In genomic region chr17:6794160-6794751, GRCm38 (mm10) we compare ENCODE assay signal across 14 mouse cellular contexts. TPM values are rescaled to one million over a fixed set of nuclear protein-coding genes. Genes with fewer than 3 reads are reported as not detected.
DNase-seq lines count a peak whose midpoint lies in the region; ATAC-seq lines count a peak whose summit lies in the region.
"Had no signal": no experiment of that assay in that cellular context is flagged by ENCODE, and none has a peak within 500 bp of the region (broad histone marks: within the 10 kb centered on the region; RNA-seq: fewer than 3 reads in every experiment).

No protein-coding gene starts in this region.

- no peaks in the 10 kb centered on the region for H3K27me3 ChIP-seq in kidney, embryonic 15.5 days
- H3K27me3 ChIP-seq in megakaryocyte, embryonic 14.5 days (replicated peaks): peaks cover 10% of the 10 kb centered on the region

- DNase-seq in adrenal gland, adult (ENCODE audit: inconsistent age in 2 of 2, low spot score in 1 of 2): peak; percentile 50 to 85
- no peak for DNase-seq in adrenal gland, postnatal 4 days (ENCODE audit: low spot score in 2 of 2)
- DNase-seq in kidney, adult 11 months: no peak
- DNase-seq in NIH3T3 (ENCODE audit: low read depth) (peak; percentile 27), MN1 (ENCODE audit: low spot score) (no peak)
- no peak for DNase-seq in right cerebral cortex, postnatal 4 days
- DNase-seq: adrenal gland, postnatal 10 days; cerebellum, adult 11 months had no signal

- no peak overlapping the region for H3K27ac ChIP-seq in kidney, embryonic 15.5 days
- H3K27ac ChIP-seq: limb, embryonic 12.5 days; liver, embryonic 15.5 days had no signal

- no peak overlapping the region for H3K4me3 ChIP-seq in kidney, embryonic 15.5 days (replicated peaks)
- peak overlapping the region; percentile 86 for H3K4me3 ChIP-seq in megakaryocyte, embryonic 14.5 days (replicated peaks)
- H3K4me3 ChIP-seq: erythroblast, embryonic 14.5 days; limb, embryonic 12.5 days; liver, embryonic 15.5 days; myocyte had no signal

- WGBS in kidney, embryonic 15.5 days: 53% methylated on average over 12 of the region's 12 CpGs

- 0 out of 2 replicates have a peak, but pooled peaks cover 3% of the 10 kb centered on the region for H3K4me1 ChIP-seq in kidney, embryonic 15.5 days
- peaks cover 48% of the 10 kb centered on the region for H3K4me1 ChIP-seq in megakaryocyte, embryonic 14.5 days
- H3K4me1 ChIP-seq: limb, embryonic 12.5 days had no signal

- H3K9ac ChIP-seq in kidney, embryonic 15.5 days: no peak overlapping the region
- H3K9ac ChIP-seq: limb, embryonic 12.5 days; liver, embryonic 15.5 days had no signal

- 0 out of 2 replicates have a peak, but pooled peaks have one; percentile 22 for ATAC-seq in kidney, embryonic 15.5 days (replicated peaks; ENCODE audit: low FRiP score)

- H3K9me3 ChIP-seq in kidney, embryonic 15.5 days (replicated peaks): no peaks in the 10 kb centered on the region
- no peaks in the 10 kb centered on the region for H3K9me3 ChIP-seq in megakaryocyte, embryonic 14.5 days
- H3K9me3 ChIP-seq: limb, embryonic 12.5 days; liver, embryonic 15.5 days had no signal

- H3K4me2 ChIP-seq in kidney, embryonic 15.5 days: no peak overlapping the region
- H3K4me2 ChIP-seq: limb, embryonic 12.5 days; liver, embryonic 15.5 days had no signal

- no peaks in the 10 kb centered on the region for H3K36me3 ChIP-seq in kidney, embryonic 15.5 days
- no peaks in the 10 kb centered on the region for H3K36me3 ChIP-seq in megakaryocyte, embryonic 14.5 days (replicated peaks; ENCODE audit: low read length)
- H3K36me3 ChIP-seq: limb, embryonic 12.5 days; liver, embryonic 15.5 days had no signal

RNA-seq across cellular contexts. Expression of gene Ezr, which starts 11.7 kb away (rescaled TPM):
- total RNA-seq in adrenal gland, postnatal 4 days (2021): 10 to 100 TPM; 23.7 to 60.5 TPM
- polyA plus RNA-seq in kidney, embryonic 15.5 days (2015; fragmentation: Nextera tagmentation; extraction: Ambion mirVana): 182 and 184 TPM in 2 replicates
- polyA plus RNA-seq in megakaryocyte, embryonic 14.5 days (2012; ENCODE audit: insufficient read depth, low replicate concordance): 7.8 and 123 TPM in 2 replicates

Comparison
In these comparisons a context has a peak if more than half of its experiments do, and no peak if none do; other contexts are left out.
1. DNase-seq: peak in adrenal gland, adult (2 of 2) and NIH3T3 (single experiment); none in adrenal gland, postnatal 4 days (0 of 2), kidney, adult 11 months (single experiment), right cerebral cortex, postnatal 4 days (single experiment) and MN1 (single experiment).